Mouse (Mus musculus): ENCODE results near the gene Ikbke. TPM values are rescaled to one million over a fixed set of nuclear protein-coding genes. Genes with fewer than 3 reads are reported as not detected.

The Ikbke gene
- polyA plus RNA-seq, 1 experiment from 2014 or later = 0.72 TPM

GRCm38 (mm10) chr1:131246433-131247395 is 32.7 kb downstream of the Ikbke start:
- H3K27me3 ChIP-seq = peaks cover 57% of the 10 kb centered on the region
- WGBS = 14% methylated on average over 7 of the region's 7 CpGs
- peak; percentile 18; the same call in 1 of the 2 replicates for ATAC-seq (ENCODE audit: low FRiP score)
- no peak overlapping the region; the same call in 1 of the 2 replicates for H3K9ac ChIP-seq
- no peak overlapping the region for H3K4me3 ChIP-seq (replicated peaks)
- H3K9me3 ChIP-seq = no peaks in the 10 kb centered on the region
- no peaks in the 10 kb centered on the region for H3K36me3 ChIP-seq (replicated peaks)
- no peak overlapping the region for H3K4me2 ChIP-seq
- no peak overlapping the region for H3K27ac ChIP-seq
- peaks cover 18% of the 10 kb centered on the region for H3K4me1 ChIP-seq

- 6% methylated on average over 9 of the region's 9 CpGs for WGBS
Observed at GRCm38 (mm10) chr1:131245926-131246325, 33.5 kb downstream of the Ikbke start.

GRCm38 (mm10) chr1:131245089-131245856 is 34.1 kb downstream of the Ikbke start, which contains the start of gene Rassf5:
Rassf5 (minus strand) TSS chr1:131245258.
- H3K27ac ChIP-seq = no peak within 1 kb of the TSS
- H3K4me1 ChIP-seq = peaks cover 24% of the 10 kb centered on the region
- ATAC-seq (ENCODE audit: low FRiP score) = peak; percentile 69
- peaks cover 64% of the 10 kb centered on the region for H3K27me3 ChIP-seq
- under 1% methylated on average over 57 of the region's 60 CpGs for WGBS
- H3K9ac ChIP-seq = peak within 1 kb of the TSS; percentile 65
- H3K36me3 ChIP-seq (replicated peaks) = no peaks in the 10 kb centered on the region
- H3K4me2 ChIP-seq = peak within 1 kb of the TSS; percentile 90
- peak within 1 kb of the TSS; percentile 68 for H3K4me3 ChIP-seq (replicated peaks)
- H3K9me3 ChIP-seq = no peaks in the 10 kb centered on the region

More at GRCm38 (mm10) chr1:131245926-131246325, 33.5 kb downstream of the Ikbke start:
- peak; percentile 60; the same call in 1 of the 2 replicates for ATAC-seq (ENCODE audit: low FRiP score)
- H3K36me3 ChIP-seq (replicated peaks) = no peaks in the 10 kb centered on the region
- H3K27me3 ChIP-seq = peaks cover 64% of the 10 kb centered on the region
- no peak overlapping the region for H3K9ac ChIP-seq
- no peak overlapping the region for H3K27ac ChIP-seq
- H3K4me1 ChIP-seq = peaks cover 18% of the 10 kb centered on the region
- peak overlapping the region; percentile 90 for H3K4me2 ChIP-seq
- H3K9me3 ChIP-seq = no peaks in the 10 kb centered on the region
- peak overlapping the region; percentile 68 for H3K4me3 ChIP-seq (replicated peaks)

GRCm38 (mm10) chr1:131244536-131245088 is 34.8 kb downstream of the Ikbke start:
- under 1% methylated on average over 57 of the region's 57 CpGs for WGBS

GRCm38 (mm10) chr1:131242956-131243355 is 36.5 kb downstream of the Ikbke start:
- Histone ChIP-seq H3K27ac (no peak overlapping the region), H3K4me1 (peaks cover 27% of the 10 kb centered on the region), H3K9ac (no peak overlapping the region), H3K27me3 (peaks cover 62% of the 10 kb centered on the region), H3K36me3 (replicated peaks) (no peaks in the 10 kb centered on the region), H3K9me3 (no peaks in the 10 kb centered on the region), H3K4me2 (no peak overlapping the region), H3K4me3 (replicated peaks) (no peak overlapping the region)
- ATAC-seq (ENCODE audit: low FRiP score) = no peak
- 70% methylated on average over 6 of the region's 6 CpGs for WGBS

More at GRCm38 (mm10) chr1:131244536-131245088, 34.8 kb downstream of the Ikbke start:
- H3K36me3 ChIP-seq (replicated peaks) = no peaks in the 10 kb centered on the region
- peak; percentile 28 for ATAC-seq (ENCODE audit: low FRiP score)
- peak overlapping the region; percentile 90 for H3K4me2 ChIP-seq
- peak overlapping the region; percentile 68 for H3K4me3 ChIP-seq (replicated peaks)
- H3K27ac ChIP-seq = no peak overlapping the region
- H3K27me3 ChIP-seq = peaks cover 64% of the 10 kb centered on the region
- H3K9ac ChIP-seq = peak overlapping the region; percentile 65
- H3K4me1 ChIP-seq = peaks cover 27% of the 10 kb centered on the region
- no peaks in the 10 kb centered on the region for H3K9me3 ChIP-seq

GRCm38 (mm10) chr1:131239576-131240193 is 39.7 kb downstream of the Ikbke start:
- Histone ChIP-seq H3K27ac (0 out of 2 replicates have a peak overlapping the region, but pooled peaks have one; percentile 19), H3K4me2 (no peak overlapping the region), H3K4me3 (replicated peaks) (no peak overlapping the region), H3K9ac (no peak overlapping the region), H3K27me3 (peaks cover 36% of the 10 kb centered on the region), H3K4me1 (peaks cover 12% of the 10 kb centered on the region; the same call in 1 of the 2 replicates), H3K9me3 (no peaks in the 10 kb centered on the region), H3K36me3 (replicated peaks) (no peaks in the 10 kb centered on the region)
- WGBS = 46% methylated on average over 12 of the region's 12 CpGs
- no peak for ATAC-seq (ENCODE audit: low FRiP score)

- Histone ChIP-seq H3K36me3 (replicated peaks) (no peaks in the 10 kb centered on the region), H3K27ac (no peak overlapping the region), H3K4me2 (no peak overlapping the region), H3K9me3 (no peaks in the 10 kb centered on the region), H3K27me3 (peaks cover 29% of the 10 kb centered on the region), H3K4me3 (replicated peaks) (no peak overlapping the region), H3K9ac (no peak overlapping the region), H3K4me1 (0 out of 2 replicates have a peak, but pooled peaks cover 8% of the 10 kb centered on the region)
- ATAC-seq (ENCODE audit: low FRiP score) = no peak
- WGBS = 78% methylated on average over 8 of the region's 8 CpGs
Observed at GRCm38 (mm10) chr1:131238931-131239381, 40.5 kb downstream of the Ikbke start.

- H3K27ac ChIP-seq = no peak overlapping the region
- no peak overlapping the region for H3K4me3 ChIP-seq (replicated peaks)
- no peaks in the 10 kb centered on the region for H3K9me3 ChIP-seq
- WGBS = 78% methylated on average over 7 of the region's 7 CpGs
- 0 out of 2 replicates have a peak, but pooled peaks cover 8% of the 10 kb centered on the region for H3K4me1 ChIP-seq
- H3K4me2 ChIP-seq = no peak overlapping the region
- ATAC-seq (ENCODE audit: low FRiP score) = no peak
- no peaks in the 10 kb centered on the region for H3K36me3 ChIP-seq (replicated peaks)
- H3K27me3 ChIP-seq = peaks cover under 1% of the 10 kb centered on the region
- H3K9ac ChIP-seq = no peak overlapping the region
Observed at GRCm38 (mm10) chr1:131236077-131236476, 43.3 kb downstream of the Ikbke start.

GRCm38 (mm10) chr1:131233527-131233926 is 45.9 kb downstream of the Ikbke start:
- ATAC-seq (ENCODE audit: low FRiP score) = no peak

GRCm38 (mm10) chr1:131228659-131229058 is 50.7 kb downstream of the Ikbke start:
- Histone ChIP-seq H3K4me3 (replicated peaks) (no peak overlapping the region), H3K27me3 (no peaks in the 10 kb centered on the region), H3K4me2 (no peak overlapping the region), H3K9ac (no peak overlapping the region), H3K9me3 (no peaks in the 10 kb centered on the region), H3K4me1 (no peaks in the 10 kb centered on the region), H3K36me3 (replicated peaks) (no peaks in the 10 kb centered on the region), H3K27ac (no peak overlapping the region)
- 86% methylated on average over 5 of the region's 5 CpGs for WGBS
- no peak for ATAC-seq (ENCODE audit: low FRiP score)

More at GRCm38 (mm10) chr1:131233527-131233926, 45.9 kb downstream of the Ikbke start:
- Histone ChIP-seq H3K4me2 (no peak overlapping the region), H3K4me3 (replicated peaks) (no peak overlapping the region), H3K4me1 (no peaks in the 10 kb centered on the region), H3K27ac (no peak overlapping the region), H3K9ac (no peak overlapping the region), H3K36me3 (replicated peaks) (no peaks in the 10 kb centered on the region), H3K9me3 (no peaks in the 10 kb centered on the region), H3K27me3 (no peaks in the 10 kb centered on the region; the same call in 1 of the 2 replicates)
- 67% methylated on average over 12 of the region's 12 CpGs for WGBS

- no peaks in the 10 kb centered on the region for H3K27me3 ChIP-seq
- no peaks in the 10 kb centered on the region for H3K4me1 ChIP-seq
- H3K9me3 ChIP-seq = no peaks in the 10 kb centered on the region
- H3K4me2 ChIP-seq = no peak overlapping the region
- no peaks in the 10 kb centered on the region for H3K36me3 ChIP-seq (replicated peaks)
- ATAC-seq (ENCODE audit: low FRiP score) = no peak
- H3K27ac ChIP-seq = no peak overlapping the region
- H3K4me3 ChIP-seq (replicated peaks) = no peak overlapping the region
- H3K9ac ChIP-seq = no peak overlapping the region
- 67% methylated on average over 7 of the region's 7 CpGs for WGBS
Observed at GRCm38 (mm10) chr1:131228225-131228624, 51.2 kb downstream of the Ikbke start.

Data from forebrain, embryonic 12.5 days (tissue).